Mouse (Mus musculus) forebrain, embryonic 13.5 days (tissue): ENCODE results near the gene Slc35c2. TPM values are rescaled to one million over a fixed set of nuclear protein-coding genes. Genes with fewer than 3 reads are reported as not detected.

Source experiments
- ATAC-seq: fragments of 200-750 bp; cut with Nextera tagmentation; 2 replicates; pipeline ENCODE4 v1.8.0; 2017
- H3K27ac ChIP-seq: fragments of 300-500 bp; sonication (generic); 2 replicates; pipeline ENCODE4 v1.5.1; 2015; ENCODE audit warnings: inconsistent platforms, mild to moderate bottlenecking, moderate library complexity
- H3K27me3 ChIP-seq: fragments of 300-500 bp; sonication (generic); 2 replicates; pipeline ENCODE4 v1.6.1; 2015; ENCODE audit warnings: mild to moderate bottlenecking, inconsistent platforms
- H3K36me3 ChIP-seq: fragments of 300-500 bp; sonication (generic); 2 replicates; pipeline ENCODE4 v1.6.1; 2015; ENCODE audit warnings: mild to moderate bottlenecking, inconsistent platforms; ENCODE audit not compliant: poor library complexity, severe bottlenecking
- H3K4me1 ChIP-seq: fragments of 300-500 bp; sonication (generic); 2 replicates; pipeline ENCODE4 v1.6.1; 2015; ENCODE audit warnings: inconsistent platforms
- H3K4me2 ChIP-seq: fragments of 300-500 bp; sonication (generic); 2 replicates; pipeline ENCODE4 v1.6.1; 2015; ENCODE audit warnings: inconsistent platforms, mild to moderate bottlenecking, moderate library complexity
- H3K4me3 ChIP-seq: fragments of 300-500 bp; sonication (generic); 2 replicates; pipeline ENCODE4 v1.5.1; 2015; ENCODE audit warnings: mild to moderate bottlenecking, inconsistent platforms
- H3K9ac ChIP-seq: fragments of 300-500 bp; sonication (generic); 2 replicates; pipeline ENCODE4 v1.6.1; 2015; ENCODE audit warnings: mild to moderate bottlenecking, inconsistent platforms
- H3K9me3 ChIP-seq: fragments of 300-500 bp; sonication (generic); replicated peaks from 2 replicates; pipeline ENCODE4 v1.6.1; 2016; ENCODE audit warnings: inconsistent platforms
- WGBS: fragments of 180-500 bp; shearing (Covaris S2); methylation state at CpG from one replicate; pipeline ENCODE4 v1.1.7; 2015; 5-methylcytosine and 5-hydroxymethylcytosine counted together
- polyA plus RNA-seq: library from polyadenylated mRNA; unstranded; fragments of >200 nt; fragmentation: Nextera tagmentation; extraction: Ambion mirVana; gene quantifications from 2 replicates; pipeline ENCODE4 v1.2.1, GENCODE M21; 2015

Gene Slc35c2
- polyA plus RNA-seq, 1 experiment from 2014 or later = 63.8 TPM

- Histone ChIP-seq H3K4me1 (peaks cover 44% of the 10 kb centered on the region), H3K9ac (peak overlapping the region; percentile 76), H3K4me2 (peak overlapping the region; percentile 94), H3K27ac (no peak overlapping the region), H3K9me3 (no peaks in the 10 kb centered on the region), H3K27me3 (no peaks in the 10 kb centered on the region), H3K36me3 (peaks cover 40% of the 10 kb centered on the region), H3K4me3 (peak overlapping the region; percentile 67)
- ATAC-seq = no peak
- 69% methylated on average over 18 of the region's 18 CpGs for WGBS
Observed at GRCm38 (mm10) chr2:165286361-165287201, 1.1 kb downstream of the Slc35c2 start.

GRCm38 (mm10) chr2:165285621-165286020, 2.0 kb downstream of the Slc35c2 start:
- H3K36me3 ChIP-seq = peaks cover 39% of the 10 kb centered on the region
- no peak overlapping the region for H3K4me3 ChIP-seq
- peaks cover 48% of the 10 kb centered on the region for H3K4me1 ChIP-seq
- H3K9me3 ChIP-seq = no peaks in the 10 kb centered on the region
- whole genome bisulfite sequencing = 85% methylated on average over 8 of the region's 8 CpGs
- H3K9ac ChIP-seq = no peak overlapping the region
- ATAC-seq = no peak
- no peak overlapping the region for H3K27ac ChIP-seq
- H3K4me2 ChIP-seq = no peak overlapping the region
- no peaks in the 10 kb centered on the region for H3K27me3 ChIP-seq

- H3K36me3 ChIP-seq = peaks cover 38% of the 10 kb centered on the region
- no peak overlapping the region for H3K4me3 ChIP-seq
- H3K9me3 ChIP-seq = no peaks in the 10 kb centered on the region
- H3K27me3 ChIP-seq = no peaks in the 10 kb centered on the region
- no peak overlapping the region for H3K4me2 ChIP-seq
- no peak overlapping the region for H3K9ac ChIP-seq
- peaks cover 50% of the 10 kb centered on the region for H3K4me1 ChIP-seq
- no peak for ATAC-seq
- 87% methylated on average over 3 of the region's 3 CpGs for WGBS
- H3K27ac ChIP-seq = no peak overlapping the region
Observed at GRCm38 (mm10) chr2:165285034-165285433, 2.6 kb downstream of the Slc35c2 start.

GRCm38 (mm10) chr2:165284377-165284776, 3.3 kb downstream of the Slc35c2 start:
- Histone ChIP-seq H3K4me1 (peaks cover 50% of the 10 kb centered on the region), H3K4me2 (no peak overlapping the region), H3K9ac (no peak overlapping the region), H3K27me3 (no peaks in the 10 kb centered on the region), H3K27ac (no peak overlapping the region), H3K4me3 (no peak overlapping the region), H3K9me3 (no peaks in the 10 kb centered on the region), H3K36me3 (peaks cover 32% of the 10 kb centered on the region)
- WGBS = 92% methylated on average over 7 of the region's 7 CpGs
- no peak for ATAC-seq

- 91% methylated on average over 3 of the region's 3 CpGs for WGBS
- ATAC-seq = no peak
- peaks cover 31% of the 10 kb centered on the region for H3K36me3 ChIP-seq
- H3K4me3 ChIP-seq = no peak overlapping the region
- no peaks in the 10 kb centered on the region for H3K27me3 ChIP-seq
- no peak overlapping the region for H3K27ac ChIP-seq
- H3K9me3 ChIP-seq = no peaks in the 10 kb centered on the region
- H3K9ac ChIP-seq = no peak overlapping the region
- no peak overlapping the region for H3K4me2 ChIP-seq
- H3K4me1 ChIP-seq = peaks cover 49% of the 10 kb centered on the region
Observed at GRCm38 (mm10) chr2:165283644-165284043, 4.0 kb downstream of the Slc35c2 start.

- Histone ChIP-seq H3K27ac (no peak overlapping the region), H3K27me3 (no peaks in the 10 kb centered on the region), H3K36me3 (peaks cover 49% of the 10 kb centered on the region), H3K9ac (no peak overlapping the region), H3K4me2 (no peak overlapping the region), H3K9me3 (no peaks in the 10 kb centered on the region), H3K4me1 (peaks cover 37% of the 10 kb centered on the region), H3K4me3 (no peak overlapping the region)
- 46% methylated on average over 3 of the region's 6 CpGs for WGBS
- ATAC-seq = no peak
Observed at GRCm38 (mm10) chr2:165281779-165282311, 5.8 kb downstream of the Slc35c2 start.

GRCm38 (mm10) chr2:165279351-165279750, 8.3 kb downstream of the Slc35c2 start:
- ATAC-seq = no peak
- H3K4me2 ChIP-seq = no peak overlapping the region
- H3K36me3 ChIP-seq = peaks cover 52% of the 10 kb centered on the region
- H3K4me1 ChIP-seq = peaks cover 46% of the 10 kb centered on the region
- whole genome bisulfite sequencing = 15% methylated on average over 10 of the region's 10 CpGs
- no peaks in the 10 kb centered on the region for H3K9me3 ChIP-seq
- H3K4me3 ChIP-seq = no peak overlapping the region
- no peak overlapping the region for H3K27ac ChIP-seq
- no peak overlapping the region for H3K9ac ChIP-seq
- no peaks in the 10 kb centered on the region; the same call in 1 of the 2 replicates for H3K27me3 ChIP-seq

GRCm38 (mm10) chr2:165277188-165277740, 10.4 kb downstream of the Slc35c2 start:
- peaks cover 56% of the 10 kb centered on the region for H3K4me1 ChIP-seq
- 86% methylated on average over 5 of the region's 5 CpGs for WGBS
- ATAC-seq = no peak

GRCm38 (mm10) chr2:165275824-165276223, 11.8 kb downstream of the Slc35c2 start:
- ATAC-seq = peak; percentile 82
- Histone ChIP-seq H3K9ac (0 out of 2 replicates have a peak overlapping the region, but pooled peaks have one; percentile 6), H3K9me3 (no peaks in the 10 kb centered on the region), H3K36me3 (peaks cover 28% of the 10 kb centered on the region), H3K27me3 (peaks cover 3% of the 10 kb centered on the region; the same call in 1 of the 2 replicates), H3K4me2 (no peak overlapping the region), H3K27ac (peak overlapping the region; percentile 74), H3K4me3 (no peak overlapping the region), H3K4me1 (peaks cover 55% of the 10 kb centered on the region)
- WGBS = 12% methylated on average over 8 of the region's 8 CpGs

More at GRCm38 (mm10) chr2:165277188-165277740, 10.4 kb downstream of the Slc35c2 start:
- Histone ChIP-seq H3K4me3 (no peak overlapping the region), H3K36me3 (peaks cover 38% of the 10 kb centered on the region), H3K27ac (no peak overlapping the region), H3K27me3 (no peaks in the 10 kb centered on the region; the same call in 1 of the 2 replicates), H3K4me2 (no peak overlapping the region), H3K9me3 (no peaks in the 10 kb centered on the region), H3K9ac (no peak overlapping the region)

- no peak overlapping the region for H3K9ac ChIP-seq
- 20% methylated on average over 8 of the region's 8 CpGs for WGBS
- no peaks in the 10 kb centered on the region for H3K9me3 ChIP-seq
- H3K27me3 ChIP-seq = peaks cover 3% of the 10 kb centered on the region; the same call in 1 of the 2 replicates
- no peak overlapping the region for H3K4me3 ChIP-seq
- H3K36me3 ChIP-seq = peaks cover 22% of the 10 kb centered on the region
- peak overlapping the region; percentile 74 for H3K27ac ChIP-seq
- ATAC-seq = peak; percentile 69
- H3K4me2 ChIP-seq = 0 out of 2 replicates have a peak overlapping the region, but pooled peaks have one; percentile 13
- H3K4me1 ChIP-seq = peaks cover 60% of the 10 kb centered on the region
Observed at GRCm38 (mm10) chr2:165275124-165275640, 12.5 kb downstream of the Slc35c2 start.

GRCm38 (mm10) chr2:165273589-165273988, 14.1 kb downstream of the Slc35c2 start:
- ATAC-seq = no peak
- Histone ChIP-seq H3K27me3 (peaks cover 5% of the 10 kb centered on the region; the same call in 1 of the 2 replicates), H3K27ac (no peak overlapping the region), H3K4me1 (peaks cover 47% of the 10 kb centered on the region), H3K4me3 (no peak overlapping the region), H3K9ac (no peak overlapping the region), H3K4me2 (no peak overlapping the region), H3K36me3 (peaks cover 20% of the 10 kb centered on the region), H3K9me3 (no peaks in the 10 kb centered on the region)
- 36% methylated on average over 4 of the region's 4 CpGs for WGBS

GRCm38 (mm10) chr2:165271326-165271725, 16.3 kb downstream of the Slc35c2 start:
- peaks cover 5% of the 10 kb centered on the region; the same call in 1 of the 2 replicates for H3K27me3 ChIP-seq
- 3% methylated on average over 8 of the region's 8 CpGs for WGBS
- peaks cover 60% of the 10 kb centered on the region for H3K4me1 ChIP-seq
- no peaks in the 10 kb centered on the region for H3K9me3 ChIP-seq
- no peak for ATAC-seq
- 0 out of 2 replicates have a peak overlapping the region, but pooled peaks have one; percentile 12 for H3K9ac ChIP-seq
- H3K36me3 ChIP-seq = no peaks in the 10 kb centered on the region; the same call in 1 of the 2 replicates
- H3K4me3 ChIP-seq = no peak overlapping the region
- no peak overlapping the region for H3K4me2 ChIP-seq
- H3K27ac ChIP-seq = peak overlapping the region; percentile 44; the same call in 1 of the 2 replicates
